Mouse (Mus musculus): ENCODE results near the gene Poll. TPM values are rescaled to one million over a fixed set of nuclear protein-coding genes. Genes with fewer than 3 reads are reported as not detected.

Poll gene
- total RNA-seq, 2 experiments from 2014 or later, result 7.0 to 18.5 TPM

GRCm38 (mm10) chr19:45578976-45579375, 18.6 kb upstream of the Poll start:
- ATAC-seq (replicated peaks; ENCODE audit: poor library complexity), result no peak

- ATAC-seq (replicated peaks; ENCODE audit: poor library complexity), result no peak
Measured at GRCm38 (mm10) chr19:45577141-45577750, 16.9 kb upstream of the Poll start.

DNA sequence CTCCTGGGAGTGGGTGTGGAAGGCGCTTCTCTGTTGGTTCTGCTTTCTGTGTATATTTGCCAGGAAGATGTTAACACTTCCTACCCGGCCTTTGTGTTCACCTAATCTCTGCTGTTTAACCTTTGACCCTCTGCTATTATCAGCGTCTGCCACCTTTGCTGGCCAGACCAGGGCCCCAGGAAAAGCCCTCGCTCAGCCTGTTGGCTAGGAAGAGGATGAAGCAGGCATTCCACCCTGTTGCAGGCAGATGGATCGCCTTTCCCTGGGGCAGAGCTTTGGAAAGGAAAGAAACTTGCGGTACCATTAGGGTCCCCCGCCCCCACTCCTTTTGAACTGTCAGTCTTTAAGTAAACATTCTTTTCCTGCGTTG, 15.3 kb upstream of the Poll start:
- ATAC-seq (replicated peaks; ENCODE audit: poor library complexity), result 0 out of 2 replicates have a peak, but pooled peaks have one; percentile 14

DNA sequence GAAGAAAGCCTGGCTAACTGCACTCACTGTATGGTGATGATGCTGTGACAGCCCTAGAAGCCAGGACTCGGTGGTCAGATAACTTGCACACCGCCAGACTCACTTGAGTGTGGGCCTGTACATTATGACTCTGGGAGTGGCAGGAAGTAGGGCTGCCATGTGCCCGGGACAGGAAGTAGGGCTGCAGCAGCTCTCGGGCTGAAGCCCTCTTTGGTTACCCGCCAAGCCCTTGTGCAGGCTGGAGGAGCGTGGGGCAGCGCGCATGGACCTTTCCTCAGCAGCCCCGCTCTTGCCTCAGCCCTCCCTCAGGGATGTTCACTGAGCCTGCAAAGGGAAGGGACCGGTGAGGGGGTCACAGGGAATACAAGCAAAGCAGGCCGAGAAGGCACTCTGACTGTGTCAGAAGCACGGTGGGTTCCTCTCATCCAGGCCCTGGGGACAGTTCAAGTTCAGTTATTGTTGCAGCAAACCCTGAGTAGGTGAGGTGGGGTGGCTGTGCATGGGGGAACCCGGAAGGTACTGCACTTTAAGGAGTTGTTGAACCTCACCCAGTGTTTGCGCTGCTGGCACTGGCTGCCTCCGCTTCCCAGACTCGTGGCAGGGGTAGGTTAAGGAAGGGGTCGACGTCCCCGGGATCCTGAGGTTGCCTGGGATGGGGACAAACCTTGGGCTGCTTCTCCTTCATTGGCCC, 14.8 kb upstream of the Poll start:
- ATAC-seq (replicated peaks; ENCODE audit: poor library complexity), result peak; percentile 16

DNA sequence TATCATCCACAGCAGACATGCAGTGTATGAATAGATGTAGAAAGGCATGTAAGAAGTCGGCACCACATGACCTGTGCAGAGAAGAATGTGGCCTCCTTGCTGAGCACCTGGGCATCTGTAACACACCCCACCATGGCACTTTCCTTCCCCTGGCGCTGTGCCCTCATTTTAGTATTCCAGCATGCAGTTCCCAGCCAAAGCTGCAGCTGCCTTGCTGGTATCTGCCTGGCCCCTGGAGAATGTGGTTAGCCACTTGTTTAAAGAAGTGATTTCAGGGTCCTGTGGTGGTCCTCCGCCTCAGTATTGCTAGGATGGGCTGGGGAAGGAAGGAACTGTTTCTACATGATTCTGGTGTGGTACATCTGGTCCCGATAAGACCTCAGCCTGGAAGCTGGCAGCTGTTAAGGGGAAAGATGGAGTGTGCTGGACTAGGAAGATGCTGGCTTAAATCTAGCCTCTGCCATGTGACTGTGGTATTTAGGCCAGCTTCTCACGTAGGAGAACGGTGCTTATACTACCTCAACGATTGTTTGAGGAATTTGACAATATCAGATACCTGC, 14.1 kb upstream of the Poll start:
- ATAC-seq (replicated peaks; ENCODE audit: poor library complexity), result 0 out of 2 replicates have a peak, but pooled peaks have one; percentile 9

- ATAC-seq (replicated peaks; ENCODE audit: poor library complexity), result peak; percentile 79
Measured at GRCm38 (mm10) chr19:45573861-45574267, 13.5 kb upstream of the Poll start.

DNA sequence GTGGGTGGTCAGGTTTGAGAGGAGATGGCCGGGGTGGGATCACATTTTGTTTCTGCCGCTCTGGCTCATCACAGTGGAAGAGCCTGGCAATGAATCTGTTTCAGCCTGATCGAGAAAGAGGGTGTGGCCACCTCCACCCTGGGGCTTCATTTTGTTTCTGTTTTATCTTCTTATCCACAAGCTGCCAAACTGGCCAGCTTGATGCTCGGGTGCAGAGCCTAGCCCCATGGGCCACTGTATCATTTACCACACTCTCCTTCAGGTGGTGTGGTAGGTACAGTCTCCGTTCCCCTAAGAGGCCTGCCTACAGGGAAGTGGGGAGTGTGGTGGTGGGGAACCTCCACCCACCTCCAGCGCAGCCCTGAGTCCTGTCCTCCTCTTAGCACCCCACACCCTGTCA, 12.7 kb upstream of the Poll start:
- peak; percentile 50 for ATAC-seq (replicated peaks; ENCODE audit: poor library complexity)

DNA sequence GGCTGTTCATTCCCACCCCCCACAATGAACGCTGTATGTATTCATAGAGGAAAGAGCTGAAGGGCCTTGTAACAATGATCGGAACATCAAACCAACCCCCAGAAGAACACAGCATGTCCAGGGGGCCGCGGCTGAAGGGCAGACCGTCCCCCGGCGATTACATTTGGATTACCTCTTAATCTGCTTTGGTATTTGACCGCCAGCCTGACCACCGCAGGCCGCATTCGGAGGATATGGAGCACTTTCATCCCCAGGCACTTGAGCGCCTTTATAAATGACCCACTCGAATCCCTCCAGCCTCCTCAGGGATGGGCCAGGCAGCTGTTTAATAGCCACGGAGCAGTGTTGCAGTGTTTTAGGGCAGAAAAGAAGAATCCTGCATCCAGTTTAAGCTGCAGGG, 7.0 kb upstream of the Poll start:
- ATAC-seq (replicated peaks; ENCODE audit: poor library complexity), result no peak

DNA sequence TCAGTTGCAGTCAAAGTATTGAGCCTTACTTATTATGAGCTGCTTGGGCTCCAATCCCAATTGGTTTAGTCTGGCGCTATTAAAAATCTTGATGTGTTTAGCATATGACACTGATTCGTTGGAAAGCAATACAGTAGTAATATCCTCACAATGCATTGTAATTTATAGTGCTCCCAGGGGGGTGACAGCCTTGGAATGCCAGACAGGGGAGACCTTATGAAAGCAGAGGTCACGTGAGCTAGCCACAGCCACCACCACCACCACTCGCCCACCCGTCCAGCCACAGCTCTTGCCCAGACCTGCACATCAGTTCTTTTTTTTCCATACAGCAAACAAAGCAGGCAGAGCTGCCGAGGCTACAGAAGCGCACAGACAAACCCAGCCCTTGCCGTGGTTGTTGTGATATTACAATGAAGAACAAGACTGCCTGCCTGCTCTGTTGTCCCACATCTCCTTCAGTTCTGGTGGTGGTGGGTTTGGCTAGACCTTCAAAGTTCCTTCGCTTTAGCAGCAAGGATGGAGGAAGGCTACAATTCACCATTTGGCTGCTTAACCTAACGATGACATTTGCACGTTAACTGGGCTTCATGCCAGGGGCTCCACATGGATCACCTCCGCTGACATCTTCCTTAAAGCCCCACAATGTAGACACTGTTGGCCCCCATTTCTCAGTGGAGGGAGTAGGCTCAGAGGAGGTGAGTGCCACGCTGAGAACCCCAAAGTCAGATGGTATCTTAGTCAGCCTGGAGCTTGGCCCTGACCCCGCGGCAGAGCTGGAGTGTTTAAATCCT, 5.8 kb upstream of the Poll start:
- ATAC-seq (replicated peaks; ENCODE audit: poor library complexity), result no peak

- ATAC-seq (replicated peaks; ENCODE audit: poor library complexity), result no peak
Measured at GRCm38 (mm10) chr19:45554136-45554535, 6.2 kb downstream of the Poll start.

- peak; percentile 63 for ATAC-seq (replicated peaks; ENCODE audit: poor library complexity)
Measured at GRCm38 (mm10) chr19:45552187-45552586, 8.1 kb downstream of the Poll start.

- no peak for ATAC-seq (replicated peaks; ENCODE audit: poor library complexity)
Measured at GRCm38 (mm10) chr19:45549948-45550347, 10.4 kb downstream of the Poll start.

- no peak for ATAC-seq (replicated peaks; ENCODE audit: poor library complexity)
Measured at GRCm38 (mm10) chr19:45549128-45549915, 11.0 kb downstream of the Poll start.

DNA sequence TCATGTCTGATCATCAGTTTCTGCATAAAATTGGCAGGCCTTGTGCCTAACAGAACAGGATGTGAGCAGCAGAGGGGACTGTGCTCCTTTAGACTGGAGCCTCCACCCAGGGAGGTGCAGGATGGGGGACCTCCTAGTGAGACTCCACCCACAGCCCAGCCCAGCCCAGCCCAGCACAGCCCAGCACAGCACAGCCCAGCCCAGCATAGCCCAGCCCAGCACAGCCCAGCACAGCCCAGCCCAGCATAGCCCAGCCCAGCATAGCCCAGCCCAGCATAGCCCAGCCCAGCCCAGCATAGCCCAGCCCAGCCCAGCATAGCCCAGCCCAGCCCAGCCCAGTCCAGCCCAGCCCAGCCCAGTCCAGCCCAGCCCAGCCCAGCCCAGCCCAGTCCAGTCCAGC, 12.1 kb downstream of the Poll start:
- ATAC-seq (replicated peaks; ENCODE audit: poor library complexity), result 0 out of 2 replicates have a peak, but pooled peaks have one; percentile 20

DNA sequence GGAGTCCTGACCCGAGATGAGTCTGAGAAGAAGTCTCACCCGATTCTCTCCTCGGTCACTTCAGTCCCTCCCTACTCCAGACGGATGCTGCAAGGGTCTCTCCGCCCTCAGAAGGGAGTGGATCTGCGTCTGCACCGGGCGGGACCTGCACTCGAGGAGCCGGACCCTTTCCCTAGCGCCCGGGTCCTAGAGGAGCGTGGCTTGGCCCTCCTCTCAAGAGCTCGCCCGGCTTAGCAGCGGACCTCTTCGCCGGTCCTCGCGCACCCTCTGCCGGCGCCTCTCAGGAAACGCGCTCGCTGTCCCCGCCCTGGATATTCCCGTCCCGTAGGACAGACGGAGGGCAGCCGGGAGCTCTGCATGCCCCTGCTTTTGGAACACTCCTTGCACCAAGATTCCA, 15.4 kb downstream of the Poll start:
- ATAC-seq (replicated peaks; ENCODE audit: poor library complexity), result peak; percentile 74

DNA sequence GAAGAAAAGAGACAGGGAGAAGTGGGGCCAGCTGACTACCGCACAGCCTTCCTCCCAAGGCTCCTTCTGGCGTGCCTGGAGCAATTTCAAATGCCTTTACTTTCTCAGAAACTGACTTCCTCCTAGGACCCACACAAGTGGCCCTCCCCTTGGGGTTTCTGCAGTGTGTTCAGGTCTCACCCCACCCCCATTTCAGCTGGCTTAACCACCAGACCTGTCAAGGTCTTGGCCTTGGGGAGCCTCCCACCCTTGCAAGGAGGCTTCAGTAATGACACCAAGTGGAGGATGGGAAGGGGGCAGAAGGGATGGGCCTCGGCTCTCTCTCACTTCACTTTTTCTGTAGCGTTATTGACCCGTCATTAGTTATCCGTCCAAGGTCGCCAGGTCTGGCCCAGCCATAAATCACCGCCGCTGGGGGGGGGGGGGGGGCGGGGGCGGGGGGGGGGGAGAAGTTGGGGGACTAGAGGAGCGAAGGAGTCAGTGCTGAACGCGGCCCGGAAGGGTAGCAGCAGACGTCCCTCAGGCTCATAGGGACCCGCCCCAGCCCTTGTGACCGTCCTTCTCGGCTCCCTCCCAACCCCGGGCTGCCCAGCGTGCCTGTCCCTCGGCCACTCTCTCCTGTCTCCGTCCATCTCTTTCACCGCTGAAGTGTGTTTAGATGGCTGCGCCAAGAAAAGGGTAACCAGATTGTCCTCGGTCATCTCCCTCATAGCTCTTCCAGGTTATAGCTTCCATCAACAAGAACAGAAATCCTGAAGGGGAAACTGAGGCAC, 16.0 kb downstream of the Poll start:
- ATAC-seq (replicated peaks; ENCODE audit: poor library complexity), result peak; percentile 49

DNA sequence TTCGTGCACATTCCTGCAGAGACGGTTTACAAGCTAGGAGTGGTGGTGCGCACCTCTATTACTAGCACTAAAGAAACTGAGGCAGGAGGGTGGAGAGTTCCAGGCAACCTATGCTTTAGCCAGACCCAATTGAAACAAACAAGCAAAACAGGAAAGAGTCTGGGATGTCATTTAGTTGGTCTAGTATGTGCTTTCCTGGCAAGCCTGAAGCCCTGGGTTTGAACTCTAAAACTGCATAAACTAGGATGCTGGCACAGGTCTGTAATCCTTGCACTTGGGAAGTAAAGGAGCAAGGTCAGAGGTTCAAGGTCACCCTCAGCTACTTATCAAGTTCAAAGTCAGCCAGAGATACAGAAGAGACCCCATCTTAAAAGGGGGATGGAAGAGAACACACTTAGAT, 18.3 kb downstream of the Poll start:
- ATAC-seq (replicated peaks; ENCODE audit: poor library complexity), result no peak

GRCm38 (mm10) chr19:45541409-45542041, 18.8 kb downstream of the Poll start:
- ATAC-seq (replicated peaks; ENCODE audit: poor library complexity), result peak; percentile 30

DNA sequence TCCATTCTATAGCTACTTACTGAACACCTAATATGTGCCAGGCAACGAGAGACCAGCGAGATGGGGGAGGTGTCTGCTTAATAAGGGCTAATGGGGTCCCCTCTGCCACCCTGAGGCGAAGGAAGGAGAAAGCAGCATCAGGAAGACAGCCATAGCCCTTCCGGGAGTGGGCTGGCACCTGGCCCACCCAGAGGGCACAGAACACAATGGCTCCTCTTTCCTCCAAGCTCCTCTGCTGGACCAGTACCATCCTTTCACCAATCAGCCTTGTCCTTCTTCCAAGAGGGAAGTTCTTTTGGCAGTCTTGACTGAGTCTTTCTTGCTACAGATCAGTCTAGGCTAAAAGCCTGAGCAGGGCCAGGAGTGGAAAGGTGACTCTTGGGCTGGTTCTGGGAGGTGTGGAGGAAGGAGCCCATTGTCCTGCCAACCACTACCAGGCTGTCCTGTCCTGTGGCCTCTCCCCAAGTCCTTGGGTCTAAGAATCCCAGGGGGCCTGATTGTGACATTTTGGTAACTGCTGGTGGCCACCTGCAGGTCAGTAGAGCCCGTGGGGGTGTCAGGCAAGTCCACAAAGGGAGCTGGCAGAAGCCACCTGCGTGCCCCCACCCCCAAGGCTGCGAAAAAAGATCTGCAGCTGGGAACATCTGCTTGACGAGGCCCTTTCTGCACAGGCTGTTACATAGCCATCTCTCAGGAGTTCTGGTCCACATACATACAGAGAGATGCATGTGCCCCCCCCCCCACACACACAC, 19.5 kb downstream of the Poll start:
- no peak for ATAC-seq (replicated peaks; ENCODE audit: poor library complexity)
